In the genomic region with DNA sequence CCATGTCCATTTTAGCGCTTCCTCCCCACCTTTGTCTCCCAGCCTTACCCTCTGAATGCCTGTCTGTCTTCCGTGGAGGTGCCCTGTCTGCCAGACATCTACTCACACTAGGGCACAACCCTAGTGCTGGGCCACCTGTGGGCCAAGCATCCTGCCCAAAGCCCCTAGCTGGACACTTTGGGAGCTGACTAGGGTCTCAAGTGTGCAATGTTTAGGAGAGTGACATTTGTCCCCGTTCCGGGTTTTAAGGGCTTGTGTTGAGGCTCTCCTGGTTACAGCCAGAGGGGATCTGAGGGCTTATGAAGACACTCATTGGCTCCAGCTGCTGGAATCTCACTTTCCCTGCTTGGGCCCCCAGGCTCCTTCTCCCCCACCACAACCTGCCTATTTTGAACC, we compare ENCODE assay signal across 9 mouse cellular contexts. TPM values are rescaled to one million over a fixed set of nuclear protein-coding genes. Genes with fewer than 3 reads are reported as not detected.
DNase-seq lines count a peak whose midpoint lies in the region; ATAC-seq and TF ChIP-seq lines count a peak whose summit lies in the region.
"Had no signal": no experiment of that assay in that cellular context is flagged by ENCODE, and none has a peak within 500 bp of the region (broad histone marks: within the 10 kb centered on the region; RNA-seq: fewer than 3 reads in every experiment).

No protein-coding gene starts in this region.

- TF ChIP-seq POLR2A in ES-Bruce4 (IDR thresholded peaks at IDR 0.05; ENCODE audit: insufficient read depth, low read length): no peak

- no peaks in the 10 kb centered on the region for H3K9me3 ChIP-seq in forebrain, embryonic 10.5 days
- no peaks in the 10 kb centered on the region for H3K9me3 ChIP-seq in forebrain, embryonic 15.5 days
- no peaks in the 10 kb centered on the region for H3K9me3 ChIP-seq in ES-Bruce4 (replicated peaks; ENCODE audit: control insufficient read depth, insufficient read depth, low read length, poor library complexity, severe bottlenecking)
- no peaks in the 10 kb centered on the region for H3K9me3 ChIP-seq in hindbrain, embryonic 11.5 days (ENCODE audit: control insufficient read depth, low read length)
- H3K9me3 ChIP-seq in midbrain, embryonic 11.5 days (ENCODE audit: control insufficient read depth, low read length): no peaks in the 10 kb centered on the region

- no peak for TF ChIP-seq CTCF in ES-Bruce4 (IDR thresholded peaks at IDR 0.05; ENCODE audit: low read depth, low read length)

- no peak overlapping the region for H3K4me2 ChIP-seq in forebrain, embryonic 15.5 days (replicated peaks)
- peak overlapping the region; percentile 84 for H3K4me2 ChIP-seq in hindbrain, embryonic 11.5 days (replicated peaks; ENCODE audit: low read depth, low read length)
- H3K4me2 ChIP-seq in midbrain, embryonic 11.5 days: peak overlapping the region; percentile 77

- peaks cover 72% of the 10 kb centered on the region for H3K4me1 ChIP-seq in forebrain, embryonic 10.5 days
- peaks cover 29% of the 10 kb centered on the region for H3K4me1 ChIP-seq in forebrain, embryonic 15.5 days
- peaks cover 4% of the 10 kb centered on the region for H3K4me1 ChIP-seq in ES-Bruce4 (ENCODE audit: control insufficient read depth, insufficient read depth, low read length)
- peaks cover 8% of the 10 kb centered on the region; the same call in 1 of the 2 replicates for H3K4me1 ChIP-seq in hindbrain, embryonic 11.5 days (replicated peaks; ENCODE audit: control insufficient read depth, insufficient read depth, low read length)
- H3K4me1 ChIP-seq in midbrain, embryonic 11.5 days (ENCODE audit: control insufficient read depth, insufficient read depth, low read length): peaks cover 34% of the 10 kb centered on the region

- peak overlapping the region; percentile 85 for H3K27ac ChIP-seq in forebrain, embryonic 10.5 days
- H3K27ac ChIP-seq in forebrain, embryonic 15.5 days (replicated peaks): no peak overlapping the region
- no peak overlapping the region for H3K27ac ChIP-seq in ES-Bruce4 (ENCODE audit: insufficient read depth, low read length)
- 0 out of 2 replicates have a peak overlapping the region, but pooled peaks have one; percentile 12 for H3K27ac ChIP-seq in hindbrain, embryonic 11.5 days (ENCODE audit: low read depth, low read length)
- peak overlapping the region; percentile 25; the same call in 1 of the 2 replicates for H3K27ac ChIP-seq in midbrain, embryonic 11.5 days (ENCODE audit: low read depth, low read length)

- H3K27me3 ChIP-seq in forebrain, embryonic 10.5 days (ENCODE audit: poor library complexity, severe bottlenecking): peaks cover 97% of the 10 kb centered on the region
- peaks cover 43% of the 10 kb centered on the region for H3K27me3 ChIP-seq in forebrain, embryonic 15.5 days
- H3K27me3 ChIP-seq in ES-Bruce4 (ENCODE audit: control insufficient read depth, insufficient read depth, low read length, poor library complexity, severe bottlenecking): peaks cover 2% of the 10 kb centered on the region
- H3K27me3 ChIP-seq in hindbrain, embryonic 11.5 days (ENCODE audit: control insufficient read depth, insufficient read depth, low read length): peaks cover 26% of the 10 kb centered on the region
- H3K27me3 ChIP-seq in midbrain, embryonic 11.5 days (ENCODE audit: control insufficient read depth, insufficient read depth, low read length): peaks cover 35% of the 10 kb centered on the region

- TF ChIP-seq EP300 in ES-Bruce4 (IDR thresholded peaks at IDR 0.05; ENCODE audit: insufficient read depth, low read depth, low read length): no peak

- no peak overlapping the region for H3K9ac ChIP-seq in forebrain, embryonic 15.5 days (replicated peaks)
- H3K9ac ChIP-seq in ES-Bruce4 (ENCODE audit: low read depth, poor library complexity, severe bottlenecking): peak overlapping the region; percentile 52; the same call in 1 of the 2 replicates
- no peak overlapping the region; the same call in 1 of the 2 replicates for H3K9ac ChIP-seq in hindbrain, embryonic 11.5 days (ENCODE audit: low read depth, low read length)
- H3K9ac ChIP-seq in midbrain, embryonic 11.5 days (ENCODE audit: low read length): peak overlapping the region; percentile 61

- no peaks in the 10 kb centered on the region for H3K36me3 ChIP-seq in forebrain, embryonic 10.5 days (replicated peaks)
- no peaks in the 10 kb centered on the region for H3K36me3 ChIP-seq in forebrain, embryonic 15.5 days
- H3K36me3 ChIP-seq in ES-Bruce4 (ENCODE audit: control insufficient read depth, insufficient read depth, low read length, poor library complexity, severe bottlenecking): no peaks in the 10 kb centered on the region
- no peaks in the 10 kb centered on the region for H3K36me3 ChIP-seq in hindbrain, embryonic 11.5 days (ENCODE audit: control insufficient read depth, insufficient read depth, low read length)
- no peaks in the 10 kb centered on the region for H3K36me3 ChIP-seq in midbrain, embryonic 11.5 days (ENCODE audit: control insufficient read depth, insufficient read depth, low read length)

- no peak for ATAC-seq in forebrain, embryonic 15.5 days (replicated peaks)
- ATAC-seq in hindbrain, embryonic 11.5 days (ENCODE audit: low FRiP score): peak; percentile 12; the same call in 1 of the 2 replicates
- ATAC-seq in midbrain, embryonic 11.5 days (ENCODE audit: low FRiP score): peak; percentile 4; the same call in 1 of the 2 replicates
- no peak for ATAC-seq in megakaryocyte progenitor cell, adult 5-6 weeks (replicated peaks; ENCODE audit: poor library complexity)

- 2% methylated on average over 4 of the region's 4 CpGs for WGBS in forebrain, embryonic 10.5 days
- 7% methylated on average over 4 of the region's 4 CpGs for WGBS in forebrain, embryonic 15.5 days
- WGBS in hindbrain, embryonic 11.5 days: 6% methylated on average over 4 of the region's 4 CpGs
- 2% methylated on average over 4 of the region's 4 CpGs for WGBS in midbrain, embryonic 11.5 days

- DNase-seq in forebrain, embryonic 10.5 days (ENCODE audit: extremely low spot score, low spot score): peak; percentile 62
- DNase-seq in hindbrain, embryonic 11.5 days (ENCODE audit: low spot score): no peak
- no peak for DNase-seq in midbrain, embryonic 11.5 days (ENCODE audit: low spot score, missing footprints)
- no peak for DNase-seq in layer of hippocampus, postnatal 10 days (ENCODE audit: low spot score in 2 of 2)
- no peak for DNase-seq in gastrocnemius, postnatal 4 days (ENCODE audit: low spot score in 2 of 2)

- H3K4me3 ChIP-seq in forebrain, embryonic 10.5 days: peak overlapping the region; percentile 58
- H3K4me3 ChIP-seq in forebrain, embryonic 15.5 days: no peak overlapping the region
- peak overlapping the region; percentile 44 for H3K4me3 ChIP-seq in ES-Bruce4 (ENCODE audit: low read depth, low read length)
- H3K4me3 ChIP-seq in hindbrain, embryonic 11.5 days (ENCODE audit: low read depth, low read length): peak overlapping the region; percentile 39; the same call in 1 of the 2 replicates
- peak overlapping the region; percentile 35; the same call in 1 of the 2 replicates for H3K4me3 ChIP-seq in midbrain, embryonic 11.5 days (ENCODE audit: low read depth, low read length)
- H3K4me3 ChIP-seq: erythroblast, embryonic 14.5 days had no signal

RNA-seq across cellular contexts. Expression of a gene that starts 42.5 kb away (rescaled TPM):
- 19.7 and 19.8 TPM in 2 replicates for polyA plus RNA-seq in forebrain, embryonic 10.5 days (2016; fragmentation: Nextera tagmentation; extraction: Ambion mirVana)
- polyA plus RNA-seq in forebrain, embryonic 15.5 days (2015; fragmentation: Nextera tagmentation; extraction: Ambion mirVana): 7.6 and 7.9 TPM in 2 replicates
- 24.8 and 26.3 TPM in 2 replicates for polyA plus RNA-seq in ES-Bruce4 (2011; ENCODE audit: insufficient read depth, insufficient read length, low read depth, missing spikeins)
- polyA plus RNA-seq in hindbrain, embryonic 11.5 days (2014; fragmentation: Nextera tagmentation; extraction: Ambion mirVana): 10.3 and 11.2 TPM in 2 replicates
- polyA plus RNA-seq in midbrain, embryonic 11.5 days (2014; fragmentation: Nextera tagmentation; extraction: Ambion mirVana): 7.7 and 9.8 TPM in 2 replicates
- total RNA-seq in layer of hippocampus, postnatal 10 days (2021): 10 to 100 TPM; 22.3 to 28.3 TPM
- total RNA-seq in megakaryocyte progenitor cell, adult 5-6 weeks (2015): not detected in 2 replicates
- total RNA-seq in megakaryocyte progenitor cell, adult 5-6 weeks (2017): not detected in 2 replicates
- total RNA-seq in gastrocnemius, postnatal 4 days (2021): 10 to 100 TPM; 22.4 to 23.4 TPM
- polyA plus RNA-seq: erythroblast, embryonic 14.5 days had no signal

Comparison
In these comparisons a context has a peak if more than half of its experiments do, and no peak if none do; other contexts are left out.
1. H3K27ac ChIP-seq: peak in forebrain, embryonic 10.5 days (single experiment), hindbrain, embryonic 11.5 days (single experiment) and midbrain, embryonic 11.5 days (single experiment); none in forebrain, embryonic 15.5 days (single experiment) and ES-Bruce4 (single experiment).
2. ATAC-seq: peak in hindbrain, embryonic 11.5 days (single experiment) and midbrain, embryonic 11.5 days (single experiment); none in forebrain, embryonic 15.5 days (single experiment) and megakaryocyte progenitor cell, adult 5-6 weeks (single experiment).
3. H3K9ac ChIP-seq: peak in ES-Bruce4 (single experiment) and midbrain, embryonic 11.5 days (single experiment); none in forebrain, embryonic 15.5 days (single experiment) and hindbrain, embryonic 11.5 days (single experiment).